20 mouse cellular contexts compared by ENCODE assay signal in the genomic region with DNA sequence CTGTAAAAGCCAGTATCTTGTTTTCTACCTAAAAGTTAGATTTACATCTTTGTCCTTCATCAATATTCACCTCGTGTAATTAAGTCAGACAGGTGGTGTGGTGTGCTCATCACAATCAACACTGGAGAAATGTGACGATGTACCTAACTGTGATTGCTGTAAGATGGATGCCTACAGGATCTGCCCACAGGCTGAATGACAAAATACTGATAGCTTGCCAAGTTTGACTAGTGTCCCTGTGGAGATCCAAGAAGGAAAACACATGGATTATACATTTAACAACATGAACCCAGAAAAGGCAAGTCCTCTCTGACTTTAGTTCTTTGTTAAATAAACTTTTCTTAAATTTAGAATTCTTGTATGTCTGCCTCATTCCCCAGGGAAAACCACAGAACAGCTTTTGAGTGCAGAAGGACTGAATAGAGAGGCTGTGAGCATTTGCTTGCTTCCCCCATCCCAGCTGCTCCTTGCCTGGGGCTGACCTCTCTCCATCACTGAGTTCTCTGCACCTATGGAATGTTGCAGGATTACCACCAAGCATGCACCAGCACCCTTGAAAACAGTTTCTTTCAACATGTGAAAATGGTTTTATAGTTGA.
DNase-seq lines count a peak whose midpoint lies in the region; ATAC-seq and TF ChIP-seq lines count a peak whose summit lies in the region.
"Had no signal": no experiment of that assay in that cellular context is flagged by ENCODE, and none has a peak within 500 bp of the region (broad histone marks: within the 10 kb centered on the region; RNA-seq: fewer than 3 reads in every experiment).

No protein-coding gene starts in this region.

- no peak overlapping the region for H3K9ac ChIP-seq in lung, embryonic 16.5 days (ENCODE audit: low read length)
- H3K9ac ChIP-seq: embryonic facial prominence, embryonic 12.5 days; forebrain, postnatal 0 days; limb, embryonic 12.5 days; liver, embryonic 13.5 days; midbrain, embryonic 15.5 days had no signal

- H3K27ac ChIP-seq in lung, embryonic 16.5 days (ENCODE audit: low read length), result no peak overlapping the region
- H3K27ac ChIP-seq: embryonic facial prominence, embryonic 12.5 days; gastrocnemius, adult 2 months; hindbrain, embryonic 10.5 days; limb, embryonic 12.5 days; liver, embryonic 13.5 days; midbrain, embryonic 15.5 days had no signal

- TF ChIP-seq POLR2A in lung, adult 2 months (IDR thresholded peaks at IDR 0.05; ENCODE audit: borderline replicate concordance, extremely low read depth, low read depth, low read length), result no peak
- no peak for TF ChIP-seq POLR2A in brain, embryonic 14.5 days (IDR thresholded peaks at IDR 0.05; ENCODE audit: borderline replicate concordance, extremely low read depth, insufficient read depth, insufficient read length, poor library complexity, severe bottlenecking)

- WGBS in lung, embryonic 16.5 days, result 65% methylated on average over 2 of the region's 2 CpGs
- 60% methylated on average over 2 of the region's 2 CpGs for WGBS in lung, adult 2 months

- peak; percentile 0 for DNase-seq in heart, adult 8-10 months (ENCODE audit: low spot score)
- no peak for DNase-seq in heart, postnatal 14 days
- no peak for DNase-seq in lung, adult 2 months
- DNase-seq in brain, embryonic 14.5 days (ENCODE audit: low read depth), result peak; percentile 12
- peak; percentile 52 to 58 for DNase-seq in cerebellum, postnatal 25 days
- no peak for DNase-seq in right cerebral cortex, postnatal 36 days (ENCODE audit: low spot score in 2 of 2)
- DNase-seq in adrenal gland, postnatal 14 days, result no peak
- DNase-seq: adrenal gland, postnatal 36 days; forebrain, postnatal 0 days; gastrocnemius, adult 2 months; kidney, postnatal 4 days; liver, embryonic 13.5 days had no signal

- no peak for TF ChIP-seq CTCF in lung, adult 2 months (IDR thresholded peaks at IDR 0.05; ENCODE audit: insufficient read depth, low read length)
- TF ChIP-seq CTCF in brain, embryonic 14.5 days (IDR thresholded peaks at IDR 0.05; ENCODE audit: borderline replicate concordance, extremely low read depth, insufficient read depth, insufficient read length), result no peak

- peak; percentile 34; the same call in 1 of the 2 replicates for ATAC-seq in lung, embryonic 16.5 days (ENCODE audit: low read depth)
- ATAC-seq: activated CD4-positive, CD25-positive, alpha-beta regulatory T cell, adult 4 months; forebrain, postnatal 0 days; inflammation-experienced regulatory T-cells, adult 6 months; midbrain, embryonic 15.5 days; Patski had no signal

- no peaks in the 10 kb centered on the region for H3K4me1 ChIP-seq in lung, embryonic 16.5 days (replicated peaks; ENCODE audit: control insufficient read depth, insufficient read depth, low read length)
- H3K4me1 ChIP-seq in lung, adult 2 months (ENCODE audit: control insufficient read depth, insufficient read depth, low read length), result no peaks in the 10 kb centered on the region
- H3K4me1 ChIP-seq: embryonic facial prominence, embryonic 12.5 days; hindbrain, embryonic 10.5 days; limb, embryonic 12.5 days; liver, embryonic 13.5 days; midbrain, embryonic 15.5 days had no signal

- H3K27me3 ChIP-seq in lung, embryonic 16.5 days (ENCODE audit: control insufficient read depth, insufficient read depth, low read depth, low read length), result no peaks in the 10 kb centered on the region
- H3K27me3 ChIP-seq: embryonic facial prominence, embryonic 12.5 days; limb, embryonic 12.5 days; liver, embryonic 13.5 days; midbrain, embryonic 15.5 days; Patski had no signal

- H3K36me3 ChIP-seq in lung, embryonic 16.5 days (ENCODE audit: control insufficient read depth, insufficient read depth, low read length), result no peaks in the 10 kb centered on the region
- H3K36me3 ChIP-seq: embryonic facial prominence, embryonic 12.5 days; hindbrain, embryonic 10.5 days; limb, embryonic 12.5 days; liver, embryonic 13.5 days; midbrain, embryonic 15.5 days had no signal

- no peak overlapping the region for H3K4me2 ChIP-seq in lung, embryonic 16.5 days (ENCODE audit: low read depth, low read length)
- H3K4me2 ChIP-seq: embryonic facial prominence, embryonic 12.5 days; limb, embryonic 12.5 days; liver, embryonic 13.5 days; midbrain, embryonic 15.5 days had no signal

- H3K4me3 ChIP-seq in lung, embryonic 16.5 days (ENCODE audit: low read length), result no peak overlapping the region
- no peak overlapping the region for H3K4me3 ChIP-seq in lung, adult 2 months (replicated peaks; ENCODE audit: extremely low read depth, low read depth, low read length)
- H3K4me3 ChIP-seq: embryonic facial prominence, embryonic 12.5 days; gastrocnemius, adult 2 months; hindbrain, embryonic 10.5 days; limb, embryonic 12.5 days; liver, embryonic 13.5 days; midbrain, embryonic 15.5 days had no signal

- no peaks in the 10 kb centered on the region for H3K9me3 ChIP-seq in lung, embryonic 16.5 days (ENCODE audit: control insufficient read depth, low read length)
- H3K9me3 ChIP-seq: embryonic facial prominence, embryonic 12.5 days; hindbrain, embryonic 10.5 days; limb, embryonic 12.5 days; liver, embryonic 13.5 days; midbrain, embryonic 15.5 days had no signal

- intact Hi-C loops in heart, postnatal 14 days (cut with DNase I), result no loop called here

Comparison
In these comparisons a context has a peak if more than half of its experiments do, and no peak if none do; other contexts are left out.
1. DNase-seq: peak in heart, adult 8-10 months (single experiment), brain, embryonic 14.5 days (single experiment) and cerebellum, postnatal 25 days (2 of 2); none in heart, postnatal 14 days (0 of 2), lung, adult 2 months (single experiment), right cerebral cortex, postnatal 36 days (0 of 2) and adrenal gland, postnatal 14 days (single experiment).